Mouse (Mus musculus): ENCODE measurements around the gene Gm21874. TPM values are rescaled to one million over a fixed set of nuclear protein-coding genes. Genes with fewer than 3 reads are reported as not detected.

Gm21874 gene
- not detected for total RNA-seq (2023)

GRCm38 (mm10) chrY:9416048-9416447, at the start of gene Gm21874:
Gene Gm21874, minus strand, starts transcription at chrY:9416148.

Other genes starting within 250 kb of the Gm21874 start
- gene Gm21721, start 214.0 kb downstream of the Gm21874 start, total RNA-seq (2023), result not detected
- gene Gm21812, start 69.0 kb downstream of the Gm21874 start, total RNA-seq (2023), result not detected